Mouse (Mus musculus): ENCODE measurements around the gene Fastk.

DNA sequence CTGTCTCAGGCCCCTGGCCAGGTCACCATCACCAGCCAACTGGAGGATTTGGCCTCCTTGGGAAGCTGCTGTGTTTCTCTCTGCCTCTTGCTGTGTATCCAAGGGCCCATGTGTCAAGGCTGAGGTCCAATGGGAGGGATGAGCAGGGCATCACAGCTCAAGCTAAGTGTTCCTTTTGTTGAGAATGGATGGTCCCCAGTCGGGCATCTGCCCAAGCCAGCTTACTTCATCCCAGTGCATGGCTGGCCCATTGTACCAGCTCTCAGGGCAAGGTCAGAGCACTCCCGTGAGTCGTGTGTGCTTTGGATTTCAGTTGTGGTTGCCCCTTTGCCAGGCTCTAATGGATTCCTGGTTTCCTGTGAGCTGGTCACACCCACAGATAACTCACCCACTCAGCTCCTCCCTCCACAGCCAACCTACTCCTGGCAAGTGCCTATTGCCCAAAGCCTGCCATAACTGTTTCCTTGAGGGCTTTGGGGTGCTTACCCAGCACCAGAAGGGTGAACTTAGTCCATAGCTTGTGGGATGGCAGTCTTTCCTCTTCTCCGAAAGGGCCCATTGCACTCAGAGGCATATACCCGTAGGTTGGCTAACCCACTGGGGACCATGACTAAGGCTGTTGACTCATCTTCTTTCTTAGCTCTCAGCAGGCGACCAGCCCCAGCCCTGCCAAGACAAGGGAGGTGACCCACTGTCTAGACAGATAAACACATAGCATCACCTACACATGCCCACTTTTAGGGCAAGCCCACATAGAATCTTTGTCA, 40.3 kb downstream of the Fastk start:
- TF ChIP-seq CTCF (conservative IDR thresholded peaks at IDR 0.05; ENCODE audit: insufficient read depth, insufficient read length, low read depth, low read length) (no peak), POLR2A (IDR thresholded peaks at IDR 0.05; ENCODE audit: low read depth, low read length) (no peak)

Measured in kidney, adult 2 months (tissue).